Mouse (Mus musculus) intestine, embryonic 14.5 days (tissue): Measurements from ENCODE around the gene Mgat4e. TPM values are rescaled to one million over a fixed set of nuclear protein-coding genes. Genes with fewer than 3 reads are reported as not detected.

Experiments
- ATAC-seq: fragments of 200-750 bp; cut with Nextera tagmentation; replicated peaks from 2 replicates; pipeline ENCODE4 v1.8.0; 2017; ENCODE audit warnings: low read depth, moderate number of reproducible peaks, moderate TSS enrichment, moderate library complexity; ENCODE audit not compliant: low FRiP score, low TSS enrichment
- DNase-seq: peaks from one replicate; pipeline ENCODE4 v3.0.0-alpha.2; 2018; ENCODE audit warnings: low spot score
- H3K27ac ChIP-seq: fragments of 300-500 bp; sonication (generic); 2 replicates; pipeline ENCODE4 v1.5.1; 2014; ENCODE audit warnings: low read depth, mild to moderate bottlenecking, control low read depth
- H3K27me3 ChIP-seq: fragments of 300-500 bp; sonication (generic); replicated peaks from 2 replicates; pipeline ENCODE4 v1.6.1; 2014; ENCODE audit warnings: low read length, control low read depth; ENCODE audit not compliant: control insufficient read depth, insufficient read depth
- H3K36me3 ChIP-seq: fragments of 300-500 bp; sonication (generic); 2 replicates; pipeline ENCODE4 v1.6.1; 2014; ENCODE audit warnings: low read length, control low read depth; ENCODE audit not compliant: control insufficient read depth, insufficient read depth
- H3K4me1 ChIP-seq: fragments of 300-500 bp; sonication (generic); replicated peaks from 2 replicates; pipeline ENCODE4 v1.6.1; 2014; ENCODE audit warnings: low read length, control low read depth, mixed read lengths; ENCODE audit not compliant: control insufficient read depth, insufficient read depth
- H3K4me2 ChIP-seq: fragments of 300-500 bp; sonication (generic); 2 replicates; pipeline ENCODE4 v1.6.1; 2014; ENCODE audit warnings: low read length
- H3K4me3 ChIP-seq: fragments of 300-500 bp; sonication (generic); 2 replicates; pipeline ENCODE4 v1.5.1; 2014; ENCODE audit warnings: low read depth, low read length, control low read depth, mixed read lengths
- H3K9ac ChIP-seq: fragments of 300-500 bp; sonication (generic); 2 replicates; pipeline ENCODE4 v1.6.1; 2014; ENCODE audit warnings: mild to moderate bottlenecking, low read length
- H3K9me3 ChIP-seq: fragments of 300-500 bp; sonication (generic); 2 replicates; pipeline ENCODE4 v1.6.1; 2016; ENCODE audit warnings: low read length, control low read depth; ENCODE audit not compliant: control insufficient read depth
- WGBS: fragments of 180-500 bp; shearing (Covaris S2); extraction: QIAGEN DNeasy Blood & Tissue Kit; methylation state at CpG from one replicate; pipeline ENCODE4 v1.1.7; 2014; 5-methylcytosine and 5-hydroxymethylcytosine counted together
- polyA plus RNA-seq: library from polyadenylated mRNA; unstranded; fragments of >200 nt; fragmentation: Nextera tagmentation; extraction: Ambion mirVana; gene quantifications from 2 replicates; pipeline ENCODE4 v1.2.1, GENCODE M21; 2014

Mgat4e gene
- not detected in 2 replicates for polyA plus RNA-seq

- no peak within 1 kb of the TSS for H3K4me3 ChIP-seq
- no peaks in the 10 kb centered on the region for H3K27me3 ChIP-seq
- no peak within 1 kb of the TSS for H3K4me2 ChIP-seq
- no peaks in the 10 kb centered on the region for H3K36me3 ChIP-seq
- peaks cover 7% of the 10 kb centered on the region; the same call in 1 of the 2 replicates for H3K9me3 ChIP-seq
- WGBS = 43% methylated on average over 7 of the region's 7 CpGs
- no peak within 1 kb of the TSS for H3K9ac ChIP-seq
- H3K4me1 ChIP-seq = no peaks in the 10 kb centered on the region; the same call in 1 of the 2 replicates
- DNase-seq (no peak), ATAC-seq (no peak)
- H3K27ac ChIP-seq = no peak within 1 kb of the TSS
Observed at GRCm38 (mm10) chr1:134549632-134550132, at the start of gene Mgat4e. Mgat4e (minus strand) TSS chr1:134549682.

GRCm38 (mm10) chr1:134597339-134598054 is 48.0 kb upstream of the Mgat4e start:
- H3K27ac ChIP-seq = no peak overlapping the region
- 85% methylated on average over 9 of the region's 9 CpGs for WGBS
- no peaks in the 10 kb centered on the region for H3K27me3 ChIP-seq
- peaks cover 92% of the 10 kb centered on the region for H3K36me3 ChIP-seq
- no peak overlapping the region for H3K4me3 ChIP-seq
- H3K4me2 ChIP-seq = no peak overlapping the region
- ATAC-seq = no peak
- H3K9ac ChIP-seq = no peak overlapping the region
- DNase-seq = no peak
- H3K4me1 ChIP-seq = no peaks in the 10 kb centered on the region
- H3K9me3 ChIP-seq = no peaks in the 10 kb centered on the region

- no peak overlapping the region for H3K4me3 ChIP-seq
- no peak for ATAC-seq
- no peaks in the 10 kb centered on the region for H3K27me3 ChIP-seq
- no peak overlapping the region for H3K27ac ChIP-seq
- H3K4me2 ChIP-seq = no peak overlapping the region
- H3K9ac ChIP-seq = no peak overlapping the region
- 89% methylated on average over 2 of the region's 2 CpGs for WGBS
- no peaks in the 10 kb centered on the region for H3K4me1 ChIP-seq
- H3K36me3 ChIP-seq = peaks cover 84% of the 10 kb centered on the region
- no peak for DNase-seq
- H3K9me3 ChIP-seq = no peaks in the 10 kb centered on the region
Observed at GRCm38 (mm10) chr1:134591773-134592172, 42.3 kb upstream of the Mgat4e start.

- DNase-seq (peak; percentile 32), ATAC-seq (no peak)
- Histone ChIP-seq H3K27ac (no peak overlapping the region), H3K4me3 (no peak overlapping the region), H3K36me3 (peaks cover 81% of the 10 kb centered on the region), H3K9me3 (no peaks in the 10 kb centered on the region), H3K4me2 (no peak overlapping the region), H3K27me3 (no peaks in the 10 kb centered on the region), H3K9ac (no peak overlapping the region), H3K4me1 (no peaks in the 10 kb centered on the region)
Observed at GRCm38 (mm10) chr1:134589676-134590075, 40.2 kb upstream of the Mgat4e start.

GRCm38 (mm10) chr1:134583560-134583959 is 34.1 kb upstream of the Mgat4e start:
- DNase-seq = peak; percentile 66

GRCm38 (mm10) chr1:134580796-134581195 is 31.3 kb upstream of the Mgat4e start:
- 91% methylated on average over 2 of the region's 2 CpGs for WGBS
- peaks cover 5% of the 10 kb centered on the region for H3K36me3 ChIP-seq
- no peak overlapping the region for H3K9ac ChIP-seq
- no peaks in the 10 kb centered on the region for H3K27me3 ChIP-seq
- ATAC-seq (no peak), DNase-seq (no peak)
- H3K4me1 ChIP-seq = peaks cover 15% of the 10 kb centered on the region; the same call in 1 of the 2 replicates
- H3K4me2 ChIP-seq = no peak overlapping the region
- no peaks in the 10 kb centered on the region for H3K9me3 ChIP-seq
- H3K27ac ChIP-seq = no peak overlapping the region
- no peak overlapping the region for H3K4me3 ChIP-seq

More at GRCm38 (mm10) chr1:134583560-134583959, 34.1 kb upstream of the Mgat4e start:
- Histone ChIP-seq H3K9ac (no peak overlapping the region), H3K4me2 (peak overlapping the region; percentile 18; the same call in 1 of the 2 replicates), H3K36me3 (peaks cover 30% of the 10 kb centered on the region), H3K9me3 (no peaks in the 10 kb centered on the region), H3K27me3 (no peaks in the 10 kb centered on the region), H3K4me3 (no peak overlapping the region), H3K27ac (peak overlapping the region; percentile 16; the same call in 1 of the 2 replicates), H3K4me1 (peaks cover 15% of the 10 kb centered on the region; the same call in 1 of the 2 replicates)
- ATAC-seq = peak; percentile 79
- 28% methylated on average over 3 of the region's 3 CpGs for WGBS

- Histone ChIP-seq H3K27ac (no peak overlapping the region), H3K27me3 (no peaks in the 10 kb centered on the region), H3K9ac (no peak overlapping the region), H3K4me1 (peaks cover 4% of the 10 kb centered on the region; the same call in 1 of the 2 replicates), H3K4me3 (no peak overlapping the region), H3K9me3 (no peaks in the 10 kb centered on the region), H3K36me3 (no peaks in the 10 kb centered on the region), H3K4me2 (no peak overlapping the region)
- WGBS = 85% methylated on average over 6 of the region's 6 CpGs
- ATAC-seq (no peak), DNase-seq (no peak)
Observed at GRCm38 (mm10) chr1:134577384-134578120, 28.1 kb upstream of the Mgat4e start.

GRCm38 (mm10) chr1:134573932-134574315 is 24.4 kb upstream of the Mgat4e start:
- 69% methylated on average over 5 of the region's 5 CpGs for WGBS
- ATAC-seq = no peak
- no peaks in the 10 kb centered on the region for H3K4me1 ChIP-seq

More at GRCm38 (mm10) chr1:134573932-134574315, 24.4 kb upstream of the Mgat4e start:
- H3K4me2 ChIP-seq = no peak overlapping the region
- no peak overlapping the region for H3K9ac ChIP-seq
- no peaks in the 10 kb centered on the region for H3K36me3 ChIP-seq
- no peak overlapping the region for H3K27ac ChIP-seq
- DNase-seq = no peak
- H3K9me3 ChIP-seq = no peaks in the 10 kb centered on the region
- no peaks in the 10 kb centered on the region for H3K27me3 ChIP-seq
- no peak overlapping the region for H3K4me3 ChIP-seq
